Mouse (Mus musculus) spleen, adult 12 weeks (tissue): ENCODE data around the gene Adk.
"Not testable (repeated sequence)": the region's sequence is repeated elsewhere in the genome, so short reads cannot be mapped to it uniquely, and the experiment has no call there.

ENCODE experiments used
- DNase-seq: peaks from one replicate; pipeline ENCODE4 v3.0.0; 2022; ENCODE audit warnings: low spot score

The Adk gene

GRCm38 (mm10) chr14:21485961-21486520 is 433.7 kb downstream of the Adk start:
- DNase-seq, result no peak

GRCm38 (mm10) chr14:21487135-21487534 is 434.8 kb downstream of the Adk start:
- DNase-seq, result not testable (repeated sequence)

GRCm38 (mm10) chr14:21488426-21489115 is 436.2 kb downstream of the Adk start:
- DNase-seq, result not testable (repeated sequence)

GRCm38 (mm10) chr14:21489116-21489485 is 436.7 kb downstream of the Adk start:
- DNase-seq, result no peak

- DNase-seq, result no peak
Observed at GRCm38 (mm10) chr14:21490141-21490540, 437.8 kb downstream of the Adk start.
